Mouse (Mus musculus) heart, embryonic 13.5 days (tissue): Measurements from ENCODE around the gene Slc38a8. TPM values are rescaled to one million over a fixed set of nuclear protein-coding genes. Genes with fewer than 3 reads are reported as not detected.

Source experiments
- ATAC-seq: fragments of 200-750 bp; cut with Nextera tagmentation; 2 replicates; pipeline ENCODE4 v1.8.0; 2017; ENCODE audit warnings: moderate TSS enrichment; ENCODE audit not compliant: insufficient number of reproducible peaks, low FRiP score, low TSS enrichment; ENCODE audit errors: extremely low read depth
- H3K27ac ChIP-seq: fragments of 300-500 bp; sonication (generic); replicated peaks from 2 replicates; pipeline ENCODE4 v1.5.1; 2015; ENCODE audit warnings: moderate library complexity, mild to moderate bottlenecking, inconsistent platforms
- H3K27me3 ChIP-seq: fragments of 300-500 bp; sonication (generic); replicated peaks from 2 replicates; pipeline ENCODE4 v1.6.1; 2015; ENCODE audit warnings: mild to moderate bottlenecking, inconsistent platforms
- H3K36me3 ChIP-seq: fragments of 300-500 bp; sonication (generic); 2 replicates; pipeline ENCODE4 v1.6.1; 2015; ENCODE audit warnings: mild to moderate bottlenecking, inconsistent platforms
- H3K4me1 ChIP-seq: fragments of 300-500 bp; sonication (generic); 2 replicates; pipeline ENCODE4 v1.6.1; 2015; ENCODE audit warnings: inconsistent platforms
- H3K4me2 ChIP-seq: fragments of 300-500 bp; sonication (generic); 2 replicates; pipeline ENCODE4 v1.6.1; 2015; ENCODE audit warnings: inconsistent platforms, mild to moderate bottlenecking, moderate library complexity
- H3K4me3 ChIP-seq: fragments of 300-500 bp; sonication (generic); 2 replicates; pipeline ENCODE4 v1.5.1; 2015; ENCODE audit warnings: moderate library complexity, mild to moderate bottlenecking, inconsistent platforms
- H3K9ac ChIP-seq: fragments of 300-500 bp; sonication (generic); 2 replicates; pipeline ENCODE4 v1.6.1; 2015; ENCODE audit warnings: inconsistent platforms, mild to moderate bottlenecking, moderate library complexity
- H3K9me3 ChIP-seq: fragments of 300-500 bp; sonication (generic); 2 replicates; pipeline ENCODE4 v1.6.1; 2016; ENCODE audit warnings: inconsistent platforms
- WGBS: fragments of 180-500 bp; shearing (Covaris S2); methylation state at CpG from one replicate; pipeline ENCODE4 v1.1.7; 2015; ENCODE audit warnings: mixed read lengths; 5-methylcytosine and 5-hydroxymethylcytosine counted together
- polyA plus RNA-seq: library from polyadenylated mRNA; unstranded; fragments of >200 nt; fragmentation: Nextera tagmentation; extraction: Ambion mirVana; gene quantifications from 2 replicates; pipeline ENCODE4 v1.2.1, GENCODE M21; 2015

Gene Slc38a8
- not detected in 2 replicates for polyA plus RNA-seq

DNA sequence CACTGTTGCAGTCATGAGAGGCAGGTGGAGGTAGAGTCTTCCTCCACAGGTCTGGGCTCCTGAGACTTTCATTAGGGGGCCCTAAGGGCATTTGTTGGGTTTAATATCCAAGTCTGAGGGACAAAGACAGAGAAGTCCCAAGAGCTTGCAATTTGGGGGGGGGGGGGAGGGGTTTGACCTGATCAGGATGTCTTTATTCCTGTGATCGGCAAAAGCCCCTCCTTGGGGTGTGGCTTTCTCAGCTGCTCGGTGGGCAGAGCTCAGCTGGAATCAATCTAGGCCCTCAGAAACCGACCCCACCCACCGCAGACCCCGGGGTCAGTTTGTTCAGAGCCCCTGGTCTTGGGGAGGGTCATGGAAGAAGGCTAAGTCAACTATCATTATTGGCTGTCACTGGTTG is at the start of gene Slc38a8:
Gene Slc38a8, minus strand, starts transcription at position 101 of the 400 bp plus-strand sequence.
- Histone ChIP-seq H3K9me3 (no peaks in the 10 kb centered on the region), H3K27me3 (peaks cover 31% of the 10 kb centered on the region), H3K36me3 (peaks cover 9% of the 10 kb centered on the region), H3K4me3 (no peak within 1 kb of the TSS), H3K27ac (no peak within 1 kb of the TSS), H3K9ac (peak within 1 kb of the TSS; percentile 28; the same call in 1 of the 2 replicates), H3K4me2 (no peak within 1 kb of the TSS), H3K4me1 (peaks cover 32% of the 10 kb centered on the region)
- WGBS: 58% methylated on average over 5 of the region's 5 CpGs
- ATAC-seq: no peak

DNA sequence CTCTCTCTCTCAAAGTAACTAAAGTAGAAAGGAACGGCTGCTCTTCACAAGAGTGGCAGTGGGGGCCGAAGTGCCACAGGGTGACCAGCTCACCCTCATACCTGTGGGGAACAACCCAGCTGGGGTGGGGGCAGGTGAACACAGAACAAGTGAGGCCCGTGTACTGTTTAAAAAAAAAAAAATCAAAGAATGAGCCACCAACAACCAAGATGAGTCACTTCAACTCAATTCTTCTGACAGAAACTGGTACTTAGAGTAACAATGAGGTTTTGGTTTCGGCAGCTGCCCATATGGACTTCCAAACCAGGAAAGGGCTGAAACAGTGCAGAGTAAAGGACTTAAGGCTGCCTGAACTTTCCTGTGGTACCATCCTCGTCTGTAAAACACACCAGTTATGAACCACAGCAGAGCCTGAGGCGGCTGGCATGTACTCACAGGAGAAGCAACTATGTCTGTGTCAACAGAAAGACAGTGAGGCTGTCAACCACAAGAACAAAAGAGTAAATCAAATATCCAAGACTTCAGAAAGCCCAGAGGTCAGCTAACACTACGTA is 47.1 kb upstream of the Slc38a8 start:
- no peak overlapping the region for H3K27ac ChIP-seq
- 73% methylated on average over 7 of the region's 7 CpGs for WGBS
- H3K4me1 ChIP-seq: peaks cover 15% of the 10 kb centered on the region
- no peak for ATAC-seq
- peaks cover 41% of the 10 kb centered on the region for H3K36me3 ChIP-seq
- H3K9ac ChIP-seq: no peak overlapping the region
- H3K9me3 ChIP-seq: no peaks in the 10 kb centered on the region
- H3K4me3 ChIP-seq: no peak overlapping the region
- no peaks in the 10 kb centered on the region for H3K27me3 ChIP-seq
- no peak overlapping the region for H3K4me2 ChIP-seq

- Histone ChIP-seq H3K4me3 (no peak overlapping the region), H3K27ac (no peak overlapping the region), H3K9ac (no peak overlapping the region), H3K9me3 (no peaks in the 10 kb centered on the region), H3K4me2 (no peak overlapping the region), H3K4me1 (0 out of 2 replicates have a peak, but pooled peaks cover 5% of the 10 kb centered on the region), H3K36me3 (peaks cover 56% of the 10 kb centered on the region), H3K27me3 (no peaks in the 10 kb centered on the region)
- ATAC-seq: no peak
- 75% methylated on average over 18 of the region's 18 CpGs for WGBS
Observed at GRCm38 (mm10) chr8:119547019-119547691, 45.7 kb upstream of the Slc38a8 start.

DNA sequence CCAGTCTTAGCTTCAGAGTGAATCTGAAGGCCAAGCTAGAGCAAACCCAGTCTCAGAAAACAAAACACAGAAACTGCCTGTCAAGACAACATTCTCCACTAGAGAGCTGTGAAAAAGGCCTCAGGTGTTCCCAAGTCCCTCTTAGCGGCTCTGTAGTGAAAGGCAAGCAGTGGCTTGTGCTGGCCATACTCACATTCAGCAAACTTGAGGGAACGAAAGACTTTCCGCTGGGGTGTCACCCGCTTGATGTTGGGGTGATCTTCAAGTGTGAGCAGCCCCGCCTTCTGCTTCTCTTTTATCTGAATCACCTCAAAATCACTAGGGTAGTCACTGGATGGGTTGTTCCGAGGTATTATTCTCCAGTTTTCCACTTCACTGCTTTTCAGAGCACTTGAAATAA is 44.3 kb upstream of the Slc38a8 start:
- H3K36me3 ChIP-seq: peaks cover 69% of the 10 kb centered on the region

DNA sequence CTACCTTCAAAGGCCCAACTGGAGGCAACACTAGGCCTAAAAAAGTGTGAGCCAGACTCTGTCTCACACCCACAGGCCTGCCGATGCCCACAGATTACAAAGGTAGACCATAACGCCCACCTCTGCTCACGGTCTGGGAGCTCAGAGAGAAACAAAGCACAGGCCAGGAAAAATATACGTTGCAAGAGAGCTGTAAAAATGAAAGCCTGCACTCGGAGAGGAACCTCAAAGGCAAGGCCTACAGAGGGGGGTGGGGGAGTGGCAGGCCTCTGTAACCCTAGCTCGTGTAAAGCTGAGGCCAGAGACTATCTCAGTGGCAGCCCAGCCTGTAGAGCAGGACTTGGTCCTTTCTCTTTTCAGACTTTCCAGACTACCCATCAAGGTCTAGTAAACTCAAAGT is 43.7 kb upstream of the Slc38a8 start:
- Histone ChIP-seq H3K4me3 (no peak overlapping the region), H3K4me1 (0 out of 2 replicates have a peak, but pooled peaks cover 5% of the 10 kb centered on the region), H3K36me3 (peaks cover 75% of the 10 kb centered on the region), H3K9ac (no peak overlapping the region), H3K9me3 (no peaks in the 10 kb centered on the region), H3K27me3 (no peaks in the 10 kb centered on the region), H3K27ac (no peak overlapping the region), H3K4me2 (no peak overlapping the region)
- 78% methylated on average over 6 of the region's 6 CpGs for WGBS
- ATAC-seq: no peak

More for the DNA sequence above, 44.3 kb upstream of the Slc38a8 start:
- Histone ChIP-seq H3K9me3 (no peaks in the 10 kb centered on the region), H3K27ac (no peak overlapping the region), H3K4me2 (no peak overlapping the region), H3K4me3 (no peak overlapping the region), H3K9ac (no peak overlapping the region), H3K4me1 (0 out of 2 replicates have a peak, but pooled peaks cover 5% of the 10 kb centered on the region), H3K27me3 (no peaks in the 10 kb centered on the region)
- ATAC-seq: no peak
- 94% methylated on average over 6 of the region's 6 CpGs for WGBS

- Histone ChIP-seq H3K27ac (no peak overlapping the region), H3K27me3 (no peaks in the 10 kb centered on the region), H3K36me3 (peaks cover 81% of the 10 kb centered on the region), H3K9me3 (no peaks in the 10 kb centered on the region), H3K4me2 (no peak overlapping the region), H3K4me1 (0 out of 2 replicates have a peak, but pooled peaks cover 5% of the 10 kb centered on the region), H3K9ac (no peak overlapping the region), H3K4me3 (no peak overlapping the region)
- ATAC-seq: no peak
- 79% methylated on average over 3 of the region's 3 CpGs for WGBS
Observed at GRCm38 (mm10) chr8:119544606-119545005, 43.1 kb upstream of the Slc38a8 start.

DNA sequence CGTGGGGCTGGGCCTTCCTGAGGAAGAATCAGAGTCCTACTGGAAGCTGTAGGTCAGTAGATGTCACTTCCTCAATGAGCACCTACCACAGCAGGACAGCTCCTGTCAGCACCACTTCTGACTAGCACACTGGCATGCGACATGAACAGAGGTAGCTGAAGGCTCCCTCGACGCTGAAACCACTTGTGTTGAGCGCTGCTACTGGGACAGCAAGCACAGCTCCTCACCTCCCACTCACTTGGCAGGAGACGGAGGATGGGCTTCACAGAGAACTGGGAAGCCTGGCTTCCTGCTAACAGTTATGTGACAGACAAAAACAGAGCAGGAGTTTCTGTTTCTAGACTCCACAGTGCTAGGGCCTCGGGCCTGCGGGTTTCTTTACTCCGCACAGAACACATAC is 30.5 kb upstream of the Slc38a8 start:
- H3K9ac ChIP-seq: no peak overlapping the region
- no peaks in the 10 kb centered on the region for H3K27me3 ChIP-seq
- H3K27ac ChIP-seq: peak overlapping the region; percentile 65
- peaks cover 18% of the 10 kb centered on the region; the same call in 1 of the 2 replicates for H3K4me1 ChIP-seq
- 42% methylated on average over 9 of the region's 9 CpGs for WGBS
- peaks cover 99% of the 10 kb centered on the region for H3K36me3 ChIP-seq
- ATAC-seq: no peak
- H3K4me3 ChIP-seq: no peak overlapping the region
- no peak overlapping the region for H3K4me2 ChIP-seq
- no peaks in the 10 kb centered on the region for H3K9me3 ChIP-seq

- peaks cover 18% of the 10 kb centered on the region; the same call in 1 of the 2 replicates for H3K4me1 ChIP-seq
- WGBS: 90% methylated on average over 3 of the region's 3 CpGs
- H3K36me3 ChIP-seq: peaks cover 99% of the 10 kb centered on the region
- no peaks in the 10 kb centered on the region for H3K27me3 ChIP-seq
- no peaks in the 10 kb centered on the region for H3K9me3 ChIP-seq
- no peak for ATAC-seq
- H3K4me2 ChIP-seq: no peak overlapping the region
- no peak overlapping the region for H3K4me3 ChIP-seq
- 0 out of 2 replicates have a peak overlapping the region, but pooled peaks have one; percentile 12 for H3K27ac ChIP-seq
- no peak overlapping the region for H3K9ac ChIP-seq
Observed at GRCm38 (mm10) chr8:119531397-119531796, 29.9 kb upstream of the Slc38a8 start.

GRCm38 (mm10) chr8:119530937-119531336 is 29.4 kb upstream of the Slc38a8 start:
- Histone ChIP-seq H3K9ac (no peak overlapping the region), H3K4me2 (no peak overlapping the region), H3K4me1 (peaks cover 18% of the 10 kb centered on the region; the same call in 1 of the 2 replicates), H3K9me3 (no peaks in the 10 kb centered on the region), H3K36me3 (peaks cover 95% of the 10 kb centered on the region), H3K27ac (no peak overlapping the region), H3K27me3 (no peaks in the 10 kb centered on the region), H3K4me3 (no peak overlapping the region)
- WGBS: 65% methylated on average over 6 of the region's 6 CpGs
- ATAC-seq: no peak

DNA sequence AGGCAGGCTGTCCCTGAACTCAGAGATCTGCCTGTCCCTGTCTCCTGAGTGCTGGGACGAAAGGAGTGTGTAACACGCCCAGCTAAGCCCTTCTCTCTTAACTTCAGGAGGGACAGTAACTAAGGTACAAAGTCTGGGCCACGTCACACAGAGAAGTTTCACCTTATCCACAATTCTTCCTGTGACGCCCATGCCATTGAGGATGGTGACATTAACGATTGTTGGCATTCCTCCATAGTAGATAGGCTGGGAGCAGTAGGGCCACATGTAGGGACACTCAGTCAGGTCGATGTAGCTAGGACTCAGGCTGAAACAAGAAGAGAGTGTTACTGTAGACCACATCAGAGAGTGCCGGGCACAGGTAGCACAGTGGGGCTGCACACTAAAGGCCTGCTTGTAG is 27.3 kb upstream of the Slc38a8 start:
- 93% methylated on average over 7 of the region's 7 CpGs for whole genome bisulfite sequencing
- ATAC-seq: no peak

GRCm38 (mm10) chr8:119520102-119520501 is 18.6 kb upstream of the Slc38a8 start:
- no peak for ATAC-seq
- Histone ChIP-seq H3K4me1 (peaks cover 5% of the 10 kb centered on the region), H3K4me2 (no peak overlapping the region), H3K9me3 (no peaks in the 10 kb centered on the region), H3K4me3 (no peak overlapping the region), H3K9ac (no peak overlapping the region), H3K27me3 (no peaks in the 10 kb centered on the region), H3K36me3 (peaks cover 99% of the 10 kb centered on the region), H3K27ac (no peak overlapping the region)
- 76% methylated on average over 7 of the region's 7 CpGs for WGBS

More for the DNA sequence above, 27.3 kb upstream of the Slc38a8 start:
- Histone ChIP-seq H3K27me3 (no peaks in the 10 kb centered on the region), H3K9ac (no peak overlapping the region), H3K4me2 (no peak overlapping the region), H3K9me3 (no peaks in the 10 kb centered on the region), H3K36me3 (peaks cover 95% of the 10 kb centered on the region), H3K4me1 (peaks cover 18% of the 10 kb centered on the region; the same call in 1 of the 2 replicates), H3K27ac (no peak overlapping the region), H3K4me3 (no peak overlapping the region)
